Mouse (Mus musculus): ENCODE results near the gene Cd22.

Cd22 gene

DNA sequence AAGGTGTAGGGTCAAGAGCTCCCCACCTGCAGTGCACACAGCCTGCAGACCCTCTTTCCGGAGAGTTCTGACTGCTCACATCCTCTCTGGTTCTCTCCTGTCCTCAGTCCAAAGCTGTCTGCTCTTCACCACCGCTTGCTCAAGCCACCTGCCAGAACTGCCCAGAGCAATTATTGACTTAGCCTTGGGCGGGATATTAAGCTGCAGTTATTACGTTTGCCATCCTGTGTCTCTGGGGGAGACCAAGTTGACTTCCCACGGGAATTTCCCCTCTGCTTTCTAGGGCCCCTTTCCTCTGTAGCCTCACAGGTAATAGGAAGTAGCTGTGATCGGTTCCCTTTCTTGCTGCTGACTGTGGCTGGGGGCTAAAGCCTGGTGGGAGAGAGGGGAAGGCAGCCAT is 60.0 kb downstream of the Cd22 start:
- DNase-seq (ENCODE audit: low spot score): no peak

All from spleen, adult 12 weeks (tissue).